Mouse (Mus musculus): ENCODE data around the gene Lpar3. TPM values are rescaled to one million over a fixed set of nuclear protein-coding genes. Genes with fewer than 3 reads are reported as not detected.

The Lpar3 gene
- polyA plus RNA-seq, 1 experiment from 2014 or later, result 0.83 TPM

DNA sequence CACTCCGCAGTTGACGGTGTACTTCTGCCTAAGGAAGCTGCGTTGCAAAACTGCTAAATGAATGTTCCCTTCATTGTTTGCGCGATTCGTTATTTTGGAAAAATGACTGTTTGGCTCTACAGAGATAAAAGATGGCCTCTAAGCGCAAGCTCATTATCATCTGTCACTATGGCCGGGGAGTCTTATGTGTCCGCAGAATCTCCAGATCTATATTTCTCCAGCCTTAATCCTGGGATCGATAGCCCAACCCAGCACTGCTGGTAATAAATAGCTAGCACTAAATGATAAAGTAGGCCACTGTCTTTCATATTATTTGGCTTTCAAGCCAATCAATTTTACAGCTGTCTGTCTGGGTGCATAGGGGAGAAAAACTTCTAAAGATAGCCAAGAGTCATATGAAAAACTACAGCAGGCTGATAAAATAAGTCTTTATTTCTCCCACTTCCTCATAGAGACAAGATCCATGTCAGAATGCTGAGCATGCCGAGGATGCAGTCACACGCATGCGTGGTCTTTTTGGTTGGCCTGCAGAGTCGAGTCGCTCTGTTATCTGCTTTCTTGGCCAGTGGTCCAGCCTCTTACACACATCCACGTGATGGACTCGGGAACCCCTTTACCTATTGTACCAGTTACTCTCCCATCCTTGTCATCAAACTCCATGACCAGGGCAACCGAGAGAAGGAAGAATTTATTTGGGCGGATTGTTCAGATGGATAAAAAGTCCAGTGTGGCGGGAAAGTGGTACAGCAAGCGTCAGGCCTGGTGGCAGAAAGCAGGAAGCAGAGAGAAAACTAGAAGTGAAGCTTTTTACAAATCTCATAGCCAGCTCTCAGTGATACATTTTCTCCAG lies 84.0 kb downstream of the Lpar3 start:
- no peaks in the 10 kb centered on the region for H3K36me3 ChIP-seq (ENCODE audit: control insufficient read depth, insufficient read depth, low read length)
- H3K27ac ChIP-seq (ENCODE audit: low read depth, low read length), result no peak overlapping the region
- H3K9ac ChIP-seq (ENCODE audit: low read depth, low read length), result no peak overlapping the region
- H3K4me1 ChIP-seq (ENCODE audit: control insufficient read depth, insufficient read depth, low read length), result no peaks in the 10 kb centered on the region
- H3K4me3 ChIP-seq (ENCODE audit: low read length), result no peak overlapping the region
- H3K4me2 ChIP-seq (replicated peaks; ENCODE audit: low read depth, low read length), result no peak overlapping the region
- ATAC-seq (ENCODE audit: low FRiP score, low TSS enrichment), result no peak
- 91% methylated on average over 21 of the region's 21 CpGs for WGBS
- no peaks in the 10 kb centered on the region for H3K9me3 ChIP-seq (ENCODE audit: control insufficient read depth, low read length)
- H3K27me3 ChIP-seq (ENCODE audit: control insufficient read depth, insufficient read depth, low read length), result no peaks in the 10 kb centered on the region

DNA sequence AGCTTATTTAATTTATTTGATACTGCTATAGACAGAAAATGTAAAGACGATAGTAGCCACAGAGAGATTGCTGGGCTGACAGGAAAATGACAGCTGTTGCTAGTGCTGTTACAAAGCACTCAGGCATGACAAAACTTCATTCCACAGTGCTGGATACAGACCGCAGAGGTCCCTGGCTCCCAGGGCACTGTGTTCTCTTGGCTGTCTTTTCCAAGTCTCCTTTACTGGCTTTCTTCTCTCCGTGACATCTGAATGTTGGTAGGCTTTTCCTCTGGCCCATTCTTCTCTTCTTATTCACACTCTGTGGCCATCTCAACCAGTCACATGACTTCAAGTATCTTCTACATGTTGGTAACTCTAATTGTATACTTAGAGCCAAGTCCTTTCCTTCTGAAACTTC lies 86.6 kb downstream of the Lpar3 start:
- Histone ChIP-seq H3K9me3 (ENCODE audit: control insufficient read depth, low read length) (no peaks in the 10 kb centered on the region), H3K4me1 (ENCODE audit: control insufficient read depth, insufficient read depth, low read length) (no peaks in the 10 kb centered on the region; the same call in 1 of the 2 replicates), H3K4me2 (replicated peaks; ENCODE audit: low read depth, low read length) (no peak overlapping the region), H3K27ac (ENCODE audit: low read depth, low read length) (no peak overlapping the region), H3K36me3 (ENCODE audit: control insufficient read depth, insufficient read depth, low read length) (no peaks in the 10 kb centered on the region), H3K4me3 (ENCODE audit: low read length) (no peak overlapping the region), H3K9ac (ENCODE audit: low read depth, low read length) (no peak overlapping the region), H3K27me3 (ENCODE audit: control insufficient read depth, insufficient read depth, low read length) (no peaks in the 10 kb centered on the region)
- ATAC-seq (ENCODE audit: low FRiP score, low TSS enrichment), result no peak
- WGBS, result 70% methylated on average over 3 of the region's 3 CpGs

DNA sequence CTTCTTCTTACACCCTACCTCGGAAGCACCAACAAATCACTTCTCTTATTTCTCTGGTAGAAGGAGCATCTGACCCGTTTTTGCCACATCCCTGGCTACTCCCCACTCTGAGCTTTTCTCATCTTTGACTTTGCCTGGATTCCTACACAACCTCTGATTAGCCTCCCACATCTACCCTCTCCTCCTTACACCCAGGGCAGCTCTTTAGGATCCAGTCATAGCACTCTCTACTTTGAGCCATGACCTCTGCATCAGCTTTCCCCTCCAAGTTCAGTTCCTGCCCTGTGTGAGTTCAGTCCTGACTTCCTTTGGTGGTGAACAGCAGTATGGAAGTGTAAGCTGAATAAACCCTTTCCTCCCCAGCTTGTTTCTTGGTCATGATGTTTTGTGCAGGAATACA lies 87.1 kb downstream of the Lpar3 start:
- 26% methylated on average over 2 of the region's 2 CpGs for WGBS
- Histone ChIP-seq H3K4me3 (ENCODE audit: low read length) (no peak overlapping the region), H3K27ac (ENCODE audit: low read depth, low read length) (no peak overlapping the region), H3K27me3 (ENCODE audit: control insufficient read depth, insufficient read depth, low read length) (no peaks in the 10 kb centered on the region), H3K4me2 (replicated peaks; ENCODE audit: low read depth, low read length) (no peak overlapping the region), H3K9me3 (ENCODE audit: control insufficient read depth, low read length) (no peaks in the 10 kb centered on the region), H3K4me1 (ENCODE audit: control insufficient read depth, insufficient read depth, low read length) (no peaks in the 10 kb centered on the region; the same call in 1 of the 2 replicates), H3K36me3 (ENCODE audit: control insufficient read depth, insufficient read depth, low read length) (no peaks in the 10 kb centered on the region), H3K9ac (ENCODE audit: low read depth, low read length) (no peak overlapping the region)
- no peak for ATAC-seq (ENCODE audit: low FRiP score, low TSS enrichment)

DNA sequence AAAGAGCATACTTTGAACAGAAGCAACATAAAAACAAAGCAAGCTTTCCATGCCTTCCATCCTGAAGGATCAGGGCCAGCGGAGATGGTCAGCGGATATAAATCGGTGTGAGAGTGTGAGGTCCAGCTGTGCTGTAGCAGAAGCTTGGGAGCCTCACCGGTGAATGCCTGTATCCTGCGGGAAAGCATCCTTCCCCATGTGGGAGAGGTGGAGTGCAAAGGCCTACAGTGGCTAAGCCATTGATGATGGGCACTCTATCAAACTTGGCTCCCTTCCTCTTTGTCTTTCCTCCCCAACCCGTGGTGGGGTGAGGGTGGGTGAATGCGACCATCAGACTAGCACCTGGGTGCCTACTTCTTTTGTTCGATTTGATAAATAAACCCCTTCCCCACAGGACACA lies 88.8 kb downstream of the Lpar3 start:
- no peaks in the 10 kb centered on the region for H3K36me3 ChIP-seq (ENCODE audit: control insufficient read depth, insufficient read depth, low read length)
- no peak overlapping the region for H3K9ac ChIP-seq (ENCODE audit: low read depth, low read length)
- H3K4me1 ChIP-seq (ENCODE audit: control insufficient read depth, insufficient read depth, low read length), result no peaks in the 10 kb centered on the region; the same call in 1 of the 2 replicates
- ATAC-seq (ENCODE audit: low FRiP score, low TSS enrichment), result no peak
- H3K27me3 ChIP-seq (ENCODE audit: control insufficient read depth, insufficient read depth, low read length), result no peaks in the 10 kb centered on the region
- H3K4me2 ChIP-seq (replicated peaks; ENCODE audit: low read depth, low read length), result no peak overlapping the region
- H3K9me3 ChIP-seq (ENCODE audit: control insufficient read depth, low read length), result no peaks in the 10 kb centered on the region
- no peak overlapping the region for H3K27ac ChIP-seq (ENCODE audit: low read depth, low read length)
- WGBS, result 71% methylated on average over 8 of the region's 8 CpGs
- H3K4me3 ChIP-seq (ENCODE audit: low read length), result no peak overlapping the region

DNA sequence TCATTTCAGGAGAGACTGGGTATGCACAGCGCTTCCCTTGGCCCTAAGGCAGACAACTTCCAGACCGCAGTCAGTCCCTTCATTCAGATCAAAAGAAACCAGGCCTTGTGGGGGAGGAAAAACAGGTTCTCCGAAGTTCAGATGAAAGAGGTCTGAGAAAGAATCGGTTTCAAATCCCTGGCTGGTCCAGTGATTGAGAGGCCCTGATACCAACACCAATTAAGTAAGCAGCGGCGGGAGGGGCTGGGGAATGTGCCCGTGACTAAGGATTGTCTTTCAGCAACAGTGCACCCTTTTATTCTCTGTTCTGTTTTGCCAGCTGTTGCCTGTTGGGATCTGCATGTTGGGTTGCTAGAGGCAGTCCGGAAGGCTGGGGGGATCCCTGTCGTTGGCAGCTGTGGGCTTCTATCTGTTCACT lies 90.4 kb downstream of the Lpar3 start:
- H3K9me3 ChIP-seq (ENCODE audit: control insufficient read depth, low read length), result no peaks in the 10 kb centered on the region
- WGBS, result 14% methylated on average over 9 of the region's 9 CpGs
- peak; percentile 84 for ATAC-seq (ENCODE audit: low FRiP score, low TSS enrichment)

DNA sequence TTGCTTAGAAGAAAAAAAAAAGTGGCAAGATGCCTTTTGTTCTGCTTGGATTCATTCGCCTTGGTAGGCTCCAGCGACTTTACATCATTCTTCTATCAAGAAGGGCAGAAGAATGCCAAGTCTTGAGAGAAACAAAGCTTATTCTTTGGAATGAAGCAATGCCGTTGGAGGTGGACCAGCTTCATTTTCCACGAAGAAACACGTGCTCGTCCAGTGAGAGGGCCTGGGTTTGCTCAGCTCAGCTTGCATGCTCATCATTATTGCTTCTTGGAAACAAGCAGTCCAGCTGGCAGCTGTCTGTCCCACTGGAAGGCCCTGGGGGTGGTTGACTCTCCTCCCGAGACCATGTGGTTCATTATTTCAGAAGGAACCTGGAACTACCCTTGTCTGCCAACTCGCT lies 94.7 kb downstream of the Lpar3 start:
- no peak overlapping the region for H3K4me2 ChIP-seq (replicated peaks; ENCODE audit: low read depth, low read length)
- H3K36me3 ChIP-seq (ENCODE audit: control insufficient read depth, insufficient read depth, low read length), result no peaks in the 10 kb centered on the region
- no peak overlapping the region for H3K4me3 ChIP-seq (ENCODE audit: low read length)
- no peak overlapping the region for H3K9ac ChIP-seq (ENCODE audit: low read depth, low read length)
- no peak for ATAC-seq (ENCODE audit: low FRiP score, low TSS enrichment)
- no peaks in the 10 kb centered on the region for H3K9me3 ChIP-seq (ENCODE audit: control insufficient read depth, low read length)
- H3K27me3 ChIP-seq (ENCODE audit: control insufficient read depth, insufficient read depth, low read length), result 0 out of 2 replicates have a peak, but pooled peaks cover 4% of the 10 kb centered on the region
- no peak overlapping the region for H3K27ac ChIP-seq (ENCODE audit: low read depth, low read length)
- WGBS, result 88% methylated on average over 8 of the region's 8 CpGs
- no peaks in the 10 kb centered on the region; the same call in 1 of the 2 replicates for H3K4me1 ChIP-seq (ENCODE audit: control insufficient read depth, insufficient read depth, low read length)

More for the DNA sequence above, 90.4 kb downstream of the Lpar3 start:
- Histone ChIP-seq H3K4me1 (ENCODE audit: control insufficient read depth, insufficient read depth, low read length) (no peaks in the 10 kb centered on the region; the same call in 1 of the 2 replicates), H3K27me3 (ENCODE audit: control insufficient read depth, insufficient read depth, low read length) (no peaks in the 10 kb centered on the region), H3K9ac (ENCODE audit: low read depth, low read length) (no peak overlapping the region), H3K27ac (ENCODE audit: low read depth, low read length) (no peak overlapping the region), H3K4me3 (ENCODE audit: low read length) (no peak overlapping the region), H3K4me2 (replicated peaks; ENCODE audit: low read depth, low read length) (no peak overlapping the region), H3K36me3 (ENCODE audit: control insufficient read depth, insufficient read depth, low read length) (no peaks in the 10 kb centered on the region)

DNA sequence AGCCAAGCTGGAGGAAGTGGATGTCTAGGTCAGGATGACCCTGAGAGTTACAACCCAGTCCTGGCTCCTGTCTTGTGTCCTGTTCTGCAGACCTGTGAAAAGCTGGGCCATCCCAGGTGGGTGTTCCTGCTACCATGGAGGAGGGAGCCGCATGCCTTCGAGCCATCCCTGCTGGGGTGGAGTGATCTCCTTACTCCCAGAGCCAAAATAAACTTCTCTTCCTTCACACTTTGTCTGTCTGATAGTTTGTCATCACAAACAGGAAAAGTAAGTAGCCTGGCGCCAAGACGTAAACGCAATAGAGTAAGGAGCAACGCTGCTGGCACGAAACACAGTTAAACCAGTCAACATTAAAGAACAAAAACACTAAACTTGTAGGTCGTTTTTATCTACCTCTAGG lies 95.5 kb downstream of the Lpar3 start:
- H3K4me2 ChIP-seq (replicated peaks; ENCODE audit: low read depth, low read length), result no peak overlapping the region
- 72% methylated on average over 8 of the region's 8 CpGs for WGBS
- no peaks in the 10 kb centered on the region for H3K9me3 ChIP-seq (ENCODE audit: control insufficient read depth, low read length)
- H3K9ac ChIP-seq (ENCODE audit: low read depth, low read length), result no peak overlapping the region
- H3K27ac ChIP-seq (ENCODE audit: low read depth, low read length), result no peak overlapping the region
- no peak overlapping the region for H3K4me3 ChIP-seq (ENCODE audit: low read length)
- no peaks in the 10 kb centered on the region for H3K36me3 ChIP-seq (ENCODE audit: control insufficient read depth, insufficient read depth, low read length)
- no peak for ATAC-seq (ENCODE audit: low FRiP score, low TSS enrichment)
- H3K27me3 ChIP-seq (ENCODE audit: control insufficient read depth, insufficient read depth, low read length), result 0 out of 2 replicates have a peak, but pooled peaks cover 4% of the 10 kb centered on the region
- no peaks in the 10 kb centered on the region; the same call in 1 of the 2 replicates for H3K4me1 ChIP-seq (ENCODE audit: control insufficient read depth, insufficient read depth, low read length)

DNA sequence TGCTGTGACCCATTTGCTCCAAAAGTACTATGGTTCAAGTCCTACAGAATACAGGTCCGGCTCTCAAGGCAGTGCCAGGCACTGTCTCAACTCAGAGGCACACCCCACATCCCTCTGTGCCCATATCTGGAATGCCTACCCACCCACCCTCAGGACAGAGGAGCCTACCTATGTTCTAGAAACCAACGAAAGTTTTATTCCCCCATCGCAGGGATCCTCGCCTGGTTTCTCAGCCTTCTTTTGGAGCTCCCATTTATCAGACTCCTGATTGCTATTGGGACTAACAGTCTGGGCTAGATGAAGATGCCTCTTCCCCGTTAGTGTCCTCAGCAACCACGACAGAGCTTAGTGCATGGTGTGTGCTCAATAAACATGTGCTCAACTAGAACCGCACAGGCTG lies 96.6 kb downstream of the Lpar3 start:
- no peaks in the 10 kb centered on the region for H3K9me3 ChIP-seq (ENCODE audit: control insufficient read depth, low read length)
- H3K4me2 ChIP-seq (replicated peaks; ENCODE audit: low read depth, low read length), result no peak overlapping the region
- H3K27me3 ChIP-seq (ENCODE audit: control insufficient read depth, insufficient read depth, low read length), result 0 out of 2 replicates have a peak, but pooled peaks cover 4% of the 10 kb centered on the region
- H3K27ac ChIP-seq (ENCODE audit: low read depth, low read length), result no peak overlapping the region
- H3K4me3 ChIP-seq (ENCODE audit: low read length), result no peak overlapping the region
- H3K9ac ChIP-seq (ENCODE audit: low read depth, low read length), result no peak overlapping the region
- H3K36me3 ChIP-seq (ENCODE audit: control insufficient read depth, insufficient read depth, low read length), result no peaks in the 10 kb centered on the region
- ATAC-seq (ENCODE audit: low FRiP score, low TSS enrichment), result no peak
- no peaks in the 10 kb centered on the region for H3K4me1 ChIP-seq (ENCODE audit: control insufficient read depth, insufficient read depth, low read length)
- 95% methylated on average over 7 of the region's 7 CpGs for WGBS

DNA sequence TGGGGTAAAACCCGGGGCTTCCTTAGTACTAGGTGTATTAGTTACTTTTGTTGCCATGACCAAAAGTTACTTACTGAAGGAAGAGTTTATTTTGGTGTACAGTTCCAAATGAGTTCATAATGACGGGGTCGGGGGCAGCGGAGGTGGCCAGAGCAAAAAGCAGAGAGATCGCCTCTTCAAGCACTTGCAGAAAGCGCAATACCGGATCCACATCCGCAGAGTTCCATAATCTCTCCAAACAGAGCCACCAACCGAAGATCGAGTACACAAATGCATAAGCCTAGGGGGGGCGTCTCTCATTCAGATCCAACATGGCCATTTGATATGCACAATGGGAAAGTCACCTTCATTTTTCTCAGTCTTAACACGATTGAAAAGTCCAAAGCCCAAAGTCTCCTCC lies 97.1 kb downstream of the Lpar3 start:
- H3K27me3 ChIP-seq (ENCODE audit: control insufficient read depth, insufficient read depth, low read length), result 0 out of 2 replicates have a peak, but pooled peaks cover 4% of the 10 kb centered on the region
- no peak overlapping the region for H3K27ac ChIP-seq (ENCODE audit: low read depth, low read length)
- H3K9ac ChIP-seq (ENCODE audit: low read depth, low read length), result no peak overlapping the region
- no peak for ATAC-seq (ENCODE audit: low FRiP score, low TSS enrichment)
- H3K4me2 ChIP-seq (replicated peaks; ENCODE audit: low read depth, low read length), result no peak overlapping the region
- 91% methylated on average over 12 of the region's 12 CpGs for WGBS
- no peaks in the 10 kb centered on the region for H3K9me3 ChIP-seq (ENCODE audit: control insufficient read depth, low read length)
- no peaks in the 10 kb centered on the region for H3K36me3 ChIP-seq (ENCODE audit: control insufficient read depth, insufficient read depth, low read length)
- H3K4me3 ChIP-seq (ENCODE audit: low read length), result no peak overlapping the region
- H3K4me1 ChIP-seq (ENCODE audit: control insufficient read depth, insufficient read depth, low read length), result no peaks in the 10 kb centered on the region

Measured in kidney, embryonic 14.5 days (tissue).